Mouse (Mus musculus) heart, postnatal 0 days (tissue): ENCODE data around the gene Stra6l.

Source experiments
- CTCF ChIP-seq: IDR thresholded peaks from 2 replicates; pipeline ENCODE4 v1.5.1; 2016; ENCODE audit warnings: antibody characterized with exemption, control low read depth, low read depth
- EP300 ChIP-seq: IDR thresholded peaks from 2 replicates; pipeline ENCODE4 v1.6.1; 2016; ENCODE audit warnings: antibody characterized with exemption, low read depth

GRCm38 (mm10) chr4:45824049-45824760 is 24.3 kb upstream of the Stra6l start:
- TF ChIP-seq CTCF (no peak), EP300 (no peak)
